Mouse (Mus musculus) embryo, embryonic 10 days (tissue): Measurements from ENCODE around the gene Rps6kb2.

Experiments used
- DNase-seq: peaks from one replicate; pipeline ENCODE4 v3.0.0-alpha.2; 2015; ENCODE audit warnings: low spot score

The Rps6kb2 gene

DNA sequence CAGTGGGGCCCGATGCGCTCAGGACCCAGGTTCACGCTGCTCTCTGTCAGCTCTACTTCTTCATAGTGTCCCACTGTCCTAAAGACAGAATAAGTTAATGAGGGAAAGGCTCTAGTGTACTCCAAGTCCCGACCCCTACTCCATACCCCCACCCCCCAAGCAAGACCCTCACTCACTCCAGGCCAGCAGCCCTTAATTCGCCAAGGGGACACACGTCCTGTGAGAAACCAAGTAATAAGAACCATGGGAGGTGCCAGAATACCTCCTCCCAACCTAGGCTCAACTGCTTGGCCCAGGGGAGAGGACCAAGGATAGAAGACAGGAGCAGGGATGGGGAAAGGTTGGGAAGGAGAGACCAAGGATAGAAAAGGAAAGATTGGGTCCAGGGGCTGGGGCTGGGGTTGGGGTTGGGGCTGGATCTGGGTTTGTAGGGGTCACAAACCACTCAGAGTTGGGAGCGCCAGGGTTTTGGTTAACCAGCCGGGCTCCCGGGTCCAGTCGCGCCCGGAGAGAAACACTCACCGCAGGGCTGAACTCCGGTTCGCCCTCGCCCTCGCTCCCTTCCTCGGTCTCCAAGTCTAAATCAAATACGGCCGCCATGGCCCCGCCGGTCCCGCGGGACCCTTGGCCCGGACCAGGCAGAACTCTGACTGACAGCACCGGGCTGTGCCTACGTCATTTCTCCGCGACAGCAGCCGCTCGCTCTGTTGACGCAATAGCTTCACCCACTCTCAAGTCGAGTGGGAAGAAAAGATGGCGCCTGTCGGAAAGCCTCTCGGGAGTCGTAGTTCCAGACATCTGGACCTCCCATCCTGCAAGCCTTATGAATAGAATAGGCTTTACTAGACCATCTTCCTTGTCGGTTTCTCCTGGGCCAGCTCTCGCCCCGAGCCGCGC is at the start of gene Rps6kb2:
TSS of gene Rps6kb2 (minus strand) at position 709 of the 897 bp plus-strand sequence.
- DNase-seq, result peak; percentile 98

DNA sequence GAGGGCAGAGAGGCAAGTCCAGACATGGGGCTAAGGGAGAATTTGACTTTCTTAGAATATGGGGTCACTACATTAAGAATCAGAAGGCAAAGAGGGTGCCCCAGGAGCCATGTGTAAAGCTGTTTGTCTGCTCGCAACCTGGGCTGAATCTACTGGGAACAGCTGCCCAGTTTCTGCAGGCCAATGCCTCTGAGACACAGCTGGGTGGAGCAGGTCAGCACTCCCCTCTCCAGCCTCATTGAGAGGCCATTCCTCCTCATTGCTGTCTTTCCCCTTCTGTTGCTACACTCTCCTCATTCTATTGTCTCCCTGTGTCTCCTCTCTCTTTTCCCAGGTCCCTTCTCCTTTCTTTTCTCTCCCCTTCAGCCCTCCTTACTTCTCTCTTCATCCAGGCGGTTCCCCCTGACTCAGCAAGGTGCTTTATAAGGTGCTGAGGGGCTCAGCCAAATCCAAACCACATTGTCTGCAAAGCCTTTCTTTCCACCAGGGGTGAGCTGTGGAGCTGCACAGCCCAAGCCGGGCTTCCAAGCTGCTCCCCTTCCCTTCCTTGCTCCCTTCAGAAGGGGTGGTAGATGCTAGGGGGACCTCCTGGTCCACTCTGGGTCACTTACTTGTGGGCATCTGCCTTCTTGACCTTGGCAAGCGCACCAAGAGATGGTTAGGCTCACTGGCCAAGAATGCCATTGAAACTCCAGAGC is 48.9 kb upstream of the Rps6kb2 start:
- DNase-seq, result no peak

DNA sequence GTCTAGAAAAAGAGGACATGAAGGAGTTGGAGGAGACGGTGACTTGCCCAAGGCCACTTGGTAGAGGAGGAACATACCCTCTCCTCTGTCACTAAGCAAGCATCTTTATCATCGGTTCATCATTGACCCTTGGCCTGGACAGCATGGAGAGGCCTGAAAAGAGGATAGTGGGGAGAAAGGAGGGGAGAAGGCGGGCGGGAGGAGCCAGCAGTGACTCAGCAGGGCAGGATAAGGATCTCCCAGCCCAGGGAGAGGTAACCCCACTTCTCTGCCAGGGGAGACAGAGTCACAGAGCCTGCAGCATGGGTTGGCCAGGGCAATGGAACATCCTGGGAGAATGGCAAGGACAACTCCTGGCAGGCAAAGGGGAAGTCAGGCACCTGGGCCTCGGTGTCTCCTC is 45.4 kb upstream of the Rps6kb2 start:
- DNase-seq, result no peak

DNA sequence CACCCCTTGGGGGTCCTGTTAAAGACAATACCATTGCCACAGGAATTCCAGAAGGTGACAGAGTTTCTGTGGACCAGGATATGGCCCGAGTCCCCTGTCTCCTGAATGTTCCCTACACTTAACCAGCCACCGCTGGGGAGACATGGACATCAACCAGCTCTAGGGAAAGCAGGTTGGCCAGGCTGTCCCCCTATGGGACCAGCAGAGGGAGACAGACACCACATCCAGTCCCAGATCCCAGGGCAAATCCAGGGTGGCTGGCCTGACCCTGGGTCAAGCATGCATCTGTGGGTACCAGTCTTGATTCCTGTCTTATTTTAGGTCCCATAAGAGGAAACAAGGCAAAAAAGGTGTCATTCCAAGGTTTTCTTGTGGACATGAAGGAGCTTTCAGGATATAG is 43.8 kb upstream of the Rps6kb2 start:
- DNase-seq, result peak; percentile 89

DNA sequence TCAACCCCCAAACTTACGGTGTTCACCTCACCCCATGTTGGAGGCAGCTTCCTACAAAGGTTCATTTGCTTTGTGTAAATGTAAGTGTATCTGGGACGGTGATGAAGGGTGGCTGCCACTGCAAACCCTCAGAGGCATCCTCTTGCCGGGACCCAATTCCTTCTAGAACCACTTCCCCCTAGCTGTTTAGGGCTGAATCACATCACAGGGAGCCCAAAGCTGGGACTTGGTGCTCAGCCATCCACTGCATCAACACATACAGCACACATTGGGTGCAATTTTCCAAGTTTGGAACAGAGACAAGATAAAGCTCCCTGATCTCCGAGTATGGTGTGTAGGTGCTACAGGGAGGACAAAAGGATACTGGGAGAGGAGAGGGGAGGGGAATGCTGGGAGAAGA is 41.7 kb upstream of the Rps6kb2 start:
- no peak for DNase-seq

DNA sequence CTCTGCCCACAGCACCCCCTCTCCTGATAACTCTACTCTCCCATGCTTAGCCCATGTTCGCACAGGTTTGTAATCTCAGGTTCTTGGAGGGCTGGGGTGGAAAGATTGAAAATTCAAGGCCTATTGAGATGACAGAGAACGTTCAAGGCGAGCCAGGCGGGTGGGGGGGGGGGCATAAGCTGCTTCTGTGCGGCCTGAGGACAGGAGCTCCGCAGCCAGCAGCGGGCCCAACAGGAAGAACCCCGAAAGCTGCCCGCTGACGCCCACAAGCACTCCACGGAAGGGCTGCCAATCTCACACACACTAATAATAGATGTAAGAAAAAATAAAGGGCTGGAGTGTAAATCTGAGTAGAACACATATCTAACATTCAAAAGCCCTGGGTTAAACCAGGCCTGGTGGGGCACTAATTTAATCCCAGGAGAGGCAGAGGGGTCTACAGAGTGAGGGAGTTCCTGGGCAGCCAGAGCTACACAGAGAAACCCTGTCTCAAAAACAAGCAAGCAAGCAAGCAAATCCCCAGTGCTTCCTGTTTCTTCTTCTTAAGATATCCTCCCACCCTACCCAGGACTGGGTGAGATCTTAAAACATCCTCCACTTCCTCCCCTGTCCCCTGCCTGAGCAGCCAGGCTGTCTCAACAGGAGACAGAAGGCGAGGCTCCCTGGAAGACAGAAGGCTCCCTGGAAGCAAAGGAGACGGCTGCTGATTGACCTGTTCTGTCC is 40.6 kb upstream of the Rps6kb2 start:
- no peak for DNase-seq

DNA sequence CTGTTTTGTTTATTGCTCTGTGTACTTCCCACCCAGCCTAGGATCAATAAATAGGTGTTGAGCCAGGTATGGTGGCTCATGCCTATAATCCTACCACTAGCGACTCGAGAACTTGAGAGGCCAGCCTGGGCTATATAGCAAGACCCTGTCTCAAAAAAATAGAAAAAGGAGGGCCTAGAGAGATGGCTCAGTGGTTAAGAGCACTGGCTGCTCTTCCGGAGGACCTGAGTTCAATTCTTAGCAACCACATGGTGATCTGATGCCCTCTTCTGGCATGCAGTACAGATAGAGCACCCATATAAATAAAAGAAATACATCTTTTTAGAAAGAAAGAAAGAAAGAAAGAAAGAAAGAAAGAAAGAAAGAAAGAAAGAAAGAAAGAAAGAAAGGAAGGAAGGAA is 40.0 kb upstream of the Rps6kb2 start:
- no peak for DNase-seq

DNA sequence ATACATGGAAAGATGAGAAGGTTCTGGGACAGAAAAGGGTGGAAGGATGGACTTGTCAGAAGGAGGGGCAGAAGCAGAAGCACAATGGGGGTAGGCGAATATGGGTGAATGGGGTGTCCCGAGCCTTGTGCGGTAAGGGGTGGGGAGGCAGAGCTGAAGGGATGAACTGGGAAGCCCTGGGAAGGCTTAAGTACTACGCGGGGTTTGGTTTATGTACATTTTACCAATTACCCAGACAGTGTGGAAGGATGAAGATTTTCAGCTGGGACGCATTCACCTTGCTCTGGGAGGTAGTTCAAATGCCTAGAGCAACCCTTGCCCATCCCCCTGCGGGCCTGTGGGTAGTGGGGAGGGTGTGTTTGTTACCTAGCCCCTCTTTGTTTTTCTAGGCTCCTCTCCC is 39.0 kb upstream of the Rps6kb2 start:
- no peak for DNase-seq

DNA sequence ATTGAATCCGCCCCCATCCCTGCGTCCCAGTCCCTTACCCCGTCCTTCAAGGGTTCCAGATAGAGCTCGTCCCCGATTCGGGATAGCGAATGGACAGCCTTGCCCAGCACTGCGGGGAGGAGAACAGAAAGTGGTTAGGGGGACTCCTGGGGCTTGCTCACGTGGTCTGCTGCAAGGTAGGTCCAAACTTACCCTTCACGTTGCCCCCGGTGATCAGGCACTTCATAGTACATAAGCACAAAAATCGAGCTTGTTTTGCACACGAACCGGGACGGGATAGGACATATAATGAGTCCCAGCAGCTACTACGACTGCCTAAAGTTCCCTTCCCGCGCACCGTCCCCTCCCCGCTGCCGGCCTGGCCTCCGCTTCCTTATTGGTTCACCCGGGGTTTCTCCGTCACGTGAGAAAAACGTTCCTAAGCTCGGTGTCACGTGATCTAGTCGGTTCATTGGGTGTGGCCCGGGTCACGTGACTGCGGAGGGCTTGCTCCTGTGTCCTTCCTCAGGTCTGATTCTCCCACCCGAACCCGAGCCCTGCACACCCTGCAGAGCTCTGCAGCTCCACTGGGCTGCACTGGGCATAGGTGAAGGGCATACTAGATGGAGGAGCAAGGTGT is 38.2 kb upstream of the Rps6kb2 start, which contains the start of gene Rad9a:
TSS of gene Rad9a (minus strand) at position 372 of the 619 bp plus-strand sequence.
- peak; percentile 100 for DNase-seq

DNA sequence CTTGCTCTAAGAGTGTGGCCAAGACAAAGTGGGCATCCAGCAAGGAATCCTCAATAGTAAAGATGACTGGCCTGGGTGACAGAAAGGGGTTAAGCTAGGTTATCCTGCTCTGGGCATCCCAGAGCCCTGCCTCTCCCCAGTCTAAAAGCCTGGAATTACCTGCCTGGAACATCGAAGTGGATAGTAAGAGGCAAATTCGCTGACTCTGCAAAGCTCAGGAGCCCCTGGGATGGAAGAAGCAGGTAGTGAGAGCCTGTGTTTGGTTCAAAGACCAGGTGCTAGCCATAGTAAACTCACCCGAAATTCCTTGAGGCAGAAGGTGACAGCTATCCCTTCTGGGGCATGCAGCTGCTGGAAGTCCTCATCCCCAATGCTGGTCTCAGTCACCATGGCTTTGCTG is 34.0 kb upstream of the Rps6kb2 start:
- no peak for DNase-seq

DNA sequence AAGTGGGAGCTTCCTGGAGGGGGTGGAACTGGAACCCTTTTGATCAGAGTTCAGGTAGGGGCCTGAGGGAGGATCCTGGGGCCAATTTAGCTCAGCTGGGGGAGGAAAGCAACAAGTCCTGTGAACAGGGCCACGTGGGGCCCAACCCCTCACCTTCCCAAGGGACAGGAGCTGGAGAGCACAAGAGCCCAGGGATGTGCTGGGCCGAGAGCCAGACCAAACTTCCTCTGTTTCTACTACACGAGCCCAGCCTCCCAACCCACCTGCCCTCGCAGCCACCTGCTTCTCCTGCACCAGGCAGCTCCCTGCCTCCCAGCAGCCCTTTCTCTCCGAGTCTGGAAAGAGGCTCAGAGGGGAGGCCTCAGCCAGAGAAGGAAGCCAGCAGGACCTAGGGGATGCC is 33.4 kb upstream of the Rps6kb2 start:
- no peak for DNase-seq

DNA sequence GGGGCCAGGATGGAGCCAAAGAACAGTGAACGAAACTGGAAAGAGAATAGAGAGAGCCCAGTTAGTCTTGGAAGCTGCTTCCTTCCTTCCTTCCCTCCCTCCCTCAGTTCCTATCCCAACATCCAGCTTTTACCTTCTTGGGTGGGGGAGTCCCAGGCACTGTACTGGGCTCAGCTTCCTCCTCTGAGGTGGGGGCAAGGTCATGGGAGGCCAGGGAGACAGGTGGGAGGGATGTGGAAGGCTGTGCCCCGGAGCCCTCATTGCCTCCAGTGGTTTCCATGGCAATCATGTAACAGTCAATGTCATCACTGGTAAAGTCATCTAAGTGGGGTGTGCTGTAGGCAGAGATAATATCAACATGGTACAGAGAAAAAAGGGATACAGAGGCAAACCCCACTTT is 32.9 kb upstream of the Rps6kb2 start:
- DNase-seq, result no peak

DNA sequence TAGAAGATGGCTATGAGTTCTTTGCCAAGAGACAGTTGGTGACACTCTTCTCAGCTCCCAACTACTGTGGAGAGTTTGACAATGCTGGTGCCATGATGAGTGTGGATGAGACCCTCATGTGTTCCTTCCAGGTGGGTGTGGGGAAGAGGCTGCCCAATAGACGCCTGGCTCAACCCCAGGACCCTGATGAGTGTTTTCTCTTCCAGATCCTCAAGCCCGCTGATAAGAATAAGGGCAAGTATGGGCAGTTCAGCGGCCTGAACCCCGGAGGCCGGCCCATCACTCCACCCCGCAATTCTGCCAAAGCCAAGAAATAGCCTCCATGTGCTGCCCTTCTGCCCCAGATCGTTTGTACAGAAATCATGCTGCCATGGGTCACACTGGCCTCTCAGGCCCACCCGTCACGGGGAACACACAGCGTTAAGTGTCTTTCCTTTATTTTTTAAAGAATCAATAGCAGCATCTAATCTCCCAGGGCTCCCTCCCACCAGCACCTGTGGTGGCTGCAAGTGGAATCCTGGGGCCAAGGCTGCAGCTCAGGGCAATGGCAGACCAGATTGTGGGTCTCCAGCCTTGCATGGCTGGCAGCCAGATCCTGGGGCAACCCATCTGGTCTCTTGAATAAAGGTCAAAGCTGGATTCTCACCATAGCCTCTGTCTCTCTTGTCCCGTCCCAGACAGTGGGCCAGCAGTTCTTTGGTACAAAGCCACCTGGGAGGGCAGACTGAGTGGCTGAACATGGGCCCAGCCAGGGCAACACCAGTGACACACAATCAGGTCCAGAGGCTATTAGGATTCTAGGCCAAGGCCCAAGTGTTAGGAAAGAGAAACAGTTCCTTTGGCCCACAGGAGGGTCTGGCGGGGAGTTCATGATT is 31.9 kb upstream of the Rps6kb2 start:
- no peak for DNase-seq

DNA sequence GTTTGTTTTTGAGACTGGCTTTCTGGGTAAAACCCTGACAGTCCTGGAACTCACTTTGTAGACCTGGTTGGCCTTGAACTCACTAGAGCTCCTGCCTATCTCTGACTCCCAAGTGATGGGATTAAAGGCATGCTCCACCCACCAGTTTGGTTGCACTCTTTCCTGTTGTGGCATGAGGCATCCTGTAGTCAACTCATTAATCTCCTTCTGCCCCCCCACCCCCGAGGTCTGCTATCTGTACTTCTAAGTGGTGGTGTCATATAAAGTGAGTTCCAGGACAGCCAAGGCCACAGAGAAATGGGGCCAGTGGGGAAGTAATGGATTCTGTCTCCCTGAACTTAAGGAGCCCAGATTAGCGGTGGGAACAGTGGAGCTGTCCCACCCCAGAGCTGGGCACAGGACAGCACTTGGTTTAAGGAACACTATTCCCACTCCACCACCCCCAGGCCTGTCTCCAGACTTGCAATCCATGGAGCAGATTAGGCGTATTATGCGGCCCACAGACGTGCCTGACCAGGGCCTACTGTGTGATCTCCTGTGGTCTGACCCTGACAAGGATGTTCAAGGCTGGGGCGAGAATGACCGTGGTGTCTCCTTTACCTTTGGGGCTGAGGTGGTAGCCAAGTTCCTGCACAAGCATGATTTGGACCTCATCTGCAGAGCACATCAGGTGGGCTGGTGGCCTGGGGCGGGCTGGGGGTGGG is 31.0 kb upstream of the Rps6kb2 start:
- DNase-seq, result no peak

DNA sequence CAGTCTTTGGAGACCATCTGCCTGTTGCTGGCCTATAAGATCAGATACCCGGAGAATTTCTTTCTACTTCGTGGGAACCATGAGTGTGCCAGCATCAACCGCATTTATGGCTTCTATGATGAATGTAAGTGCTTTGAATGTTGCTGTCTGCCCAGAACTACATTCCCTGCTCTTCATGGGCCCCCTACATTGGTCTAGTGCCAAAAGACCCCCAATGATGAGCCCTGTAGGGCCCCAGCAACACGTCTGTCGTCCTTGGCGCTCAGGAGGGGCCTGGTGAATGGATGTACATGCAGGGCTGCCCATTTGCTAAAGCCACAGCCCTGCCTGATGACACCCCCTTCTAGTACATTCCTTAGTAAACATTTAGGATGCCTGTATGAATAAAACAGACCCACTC is 30.0 kb upstream of the Rps6kb2 start:
- no peak for DNase-seq

DNA sequence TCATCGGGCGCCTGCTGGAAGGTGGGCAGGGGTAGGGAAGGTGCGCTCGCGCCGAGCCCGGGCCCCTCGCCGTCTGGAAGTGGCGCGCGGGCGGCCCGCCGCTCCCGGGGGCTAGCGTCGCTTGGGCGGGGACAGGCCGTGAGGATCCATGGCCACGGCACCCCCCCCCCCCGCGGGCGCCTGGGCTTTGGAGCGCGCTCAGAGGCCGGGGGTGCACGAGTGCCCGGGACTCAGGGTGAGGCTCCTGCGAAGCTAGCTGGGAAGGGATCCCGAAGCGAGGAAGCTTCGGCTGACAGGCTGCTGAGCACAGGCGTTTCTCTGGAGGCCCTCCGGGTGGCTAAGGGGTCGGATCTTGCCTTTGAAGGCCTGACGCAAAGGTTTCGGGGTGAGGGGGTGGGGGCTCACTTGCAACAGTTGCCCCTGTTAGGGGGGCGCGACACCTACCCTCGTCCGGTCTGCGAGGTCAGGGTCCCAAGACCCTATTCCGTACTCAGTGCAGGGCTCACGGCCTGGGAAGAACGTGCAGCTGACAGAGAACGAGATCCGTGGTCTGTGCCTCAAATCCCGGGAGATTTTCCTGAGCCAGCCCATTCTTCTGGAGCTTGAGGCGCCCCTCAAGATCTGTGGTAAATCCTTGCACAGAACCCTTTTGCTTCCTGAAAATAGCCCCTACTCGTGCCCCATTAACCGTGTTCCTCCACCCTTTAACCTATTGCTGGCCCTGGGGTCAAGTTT is 29.3 kb upstream of the Rps6kb2 start:
- DNase-seq, result peak; percentile 31

DNA sequence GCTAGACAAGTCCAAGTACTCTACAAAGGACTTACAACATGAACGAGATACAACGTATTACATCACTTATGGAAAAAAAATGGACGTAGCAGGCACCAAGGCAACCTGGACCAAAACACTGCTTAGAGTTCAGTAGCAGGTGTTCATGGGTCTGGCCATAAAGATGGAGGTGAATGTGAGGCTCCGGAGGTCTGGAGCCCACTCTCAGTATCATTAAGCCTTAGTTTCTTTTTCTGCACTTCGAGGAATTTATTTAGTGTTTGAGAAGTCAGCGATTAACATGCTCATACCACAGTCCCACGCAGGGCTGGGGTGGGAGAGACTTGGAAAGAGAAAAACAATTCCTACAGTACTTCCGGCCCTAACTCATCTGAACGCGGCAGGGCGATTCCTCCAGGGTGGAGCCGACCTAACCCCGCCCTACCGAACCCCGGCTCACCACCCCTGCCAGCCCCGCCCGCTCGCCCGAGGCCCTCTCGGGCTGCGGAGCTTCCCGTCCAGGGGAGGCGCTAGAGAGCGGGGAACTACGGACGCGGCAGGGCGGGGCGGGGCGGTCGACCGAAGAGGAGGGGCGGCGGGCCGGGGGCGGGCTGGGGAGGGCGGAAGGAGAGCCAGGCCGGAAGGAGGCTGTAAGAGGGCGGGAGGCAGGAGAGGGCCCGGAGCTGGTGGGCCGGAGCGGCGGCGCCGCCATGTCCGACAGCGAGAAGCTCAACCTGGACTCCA is 28.5 kb upstream of the Rps6kb2 start, which contains the start of gene Ppp1ca:
TSS of gene Ppp1ca (plus strand) at position 538 of the 723 bp plus-strand sequence.
- DNase-seq, result peak; percentile 93

DNA sequence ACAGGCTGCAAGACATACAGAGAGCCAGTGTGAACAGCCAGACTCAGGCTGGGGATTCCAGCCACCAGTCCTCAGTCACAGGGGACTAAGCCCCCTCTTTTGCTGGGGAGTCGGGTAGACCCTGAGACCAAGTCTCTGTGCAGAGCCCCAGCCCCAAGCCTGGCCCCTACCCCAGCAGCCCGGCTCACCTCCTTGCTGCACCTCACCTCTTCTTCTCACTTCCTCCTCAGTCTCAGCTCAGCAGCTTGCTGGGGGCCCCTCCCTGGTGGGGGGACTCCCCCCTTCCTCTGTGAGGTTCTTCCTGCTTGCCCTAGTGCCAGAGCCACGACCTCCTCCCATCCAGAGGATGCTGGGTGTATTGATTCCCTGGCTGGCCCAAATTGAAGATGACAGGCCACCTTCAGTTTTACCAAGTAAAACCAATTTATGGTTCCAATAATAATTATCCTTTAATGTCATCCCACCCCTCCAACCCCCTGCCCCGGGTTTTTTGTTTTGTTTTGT is 27.7 kb upstream of the Rps6kb2 start, which contains the start of gene Tbc1d10c:
TSS of gene Tbc1d10c (minus strand) at position 454 of the 504 bp plus-strand sequence.
- no peak for DNase-seq
